Mouse (Mus musculus) hindbrain, embryonic 15.5 days (tissue): ENCODE measurements at regions not wholly inside any gene's neighbourhood (a gene's known extent, or its start where the extent isn't known, plus 50 kb on each side); places are given as distances from the start of the nearest gene placed in this dataset.

Experiments
- ATAC-seq: fragments of 200-750 bp; cut with Nextera tagmentation; 2 replicates; pipeline ENCODE4 v1.8.0; 2017; ENCODE audit warnings: low read depth, moderate number of reproducible peaks, moderate TSS enrichment; ENCODE audit not compliant: low FRiP score
- H3K27ac ChIP-seq: fragments of 300-500 bp; sonication (generic); replicated peaks from 2 replicates; pipeline ENCODE4 v1.5.1; 2015; ENCODE audit warnings: mild to moderate bottlenecking, inconsistent platforms
- H3K27me3 ChIP-seq: fragments of 300-500 bp; sonication (generic); 2 replicates; pipeline ENCODE4 v1.6.1; 2015; ENCODE audit warnings: control low read depth, inconsistent platforms
- H3K36me3 ChIP-seq: fragments of 300-500 bp; sonication (generic); 2 replicates; pipeline ENCODE4 v1.6.1; 2015; ENCODE audit warnings: control low read depth, inconsistent platforms
- H3K4me1 ChIP-seq: fragments of 300-500 bp; sonication (generic); replicated peaks from 2 replicates; pipeline ENCODE4 v1.6.1; 2015; ENCODE audit warnings: control low read depth, inconsistent platforms
- H3K4me2 ChIP-seq: fragments of 300-500 bp; sonication (generic); 2 replicates; pipeline ENCODE4 v1.6.1; 2015; ENCODE audit warnings: moderate library complexity, mild to moderate bottlenecking, inconsistent platforms
- H3K4me3 ChIP-seq: fragments of 300-500 bp; sonication (generic); 2 replicates; pipeline ENCODE4 v1.5.1; 2015; ENCODE audit warnings: mild to moderate bottlenecking, inconsistent platforms
- H3K9ac ChIP-seq: fragments of 300-500 bp; sonication (generic); 2 replicates; pipeline ENCODE4 v1.6.1; 2015; ENCODE audit warnings: inconsistent platforms
- H3K9me3 ChIP-seq: fragments of 300-500 bp; sonication (generic); 2 replicates; pipeline ENCODE4 v1.6.1; 2016; ENCODE audit warnings: control low read depth, inconsistent platforms
- WGBS: fragments of 180-500 bp; shearing (Covaris S2); methylation state at CpG from one replicate; pipeline ENCODE4 v1.1.7; 2015; 5-methylcytosine and 5-hydroxymethylcytosine counted together

GRCm38 (mm10) chr5:53363898-53364297 is 97.0 kb downstream of the Smim20 start:
- ATAC-seq = no peak
- H3K4me2 ChIP-seq = no peak overlapping the region
- WGBS = 69% methylated on average over 8 of the region's 8 CpGs
- H3K4me1 ChIP-seq = no peaks in the 10 kb centered on the region
- H3K4me3 ChIP-seq = no peak overlapping the region
- no peaks in the 10 kb centered on the region for H3K9me3 ChIP-seq
- H3K27me3 ChIP-seq = no peaks in the 10 kb centered on the region
- H3K9ac ChIP-seq = no peak overlapping the region
- H3K36me3 ChIP-seq = no peaks in the 10 kb centered on the region
- H3K27ac ChIP-seq = no peak overlapping the region

- H3K9ac ChIP-seq = no peak overlapping the region
- no peak overlapping the region for H3K4me2 ChIP-seq
- H3K4me1 ChIP-seq = no peaks in the 10 kb centered on the region
- H3K4me3 ChIP-seq = no peak overlapping the region
- no peaks in the 10 kb centered on the region for H3K27me3 ChIP-seq
- no peak for ATAC-seq
- no peaks in the 10 kb centered on the region for H3K9me3 ChIP-seq
- H3K27ac ChIP-seq = no peak overlapping the region
- H3K36me3 ChIP-seq = no peaks in the 10 kb centered on the region
- WGBS = 80% methylated on average over 6 of the region's 6 CpGs
Measured at GRCm38 (mm10) chr5:53366882-53367561, 98.9 kb upstream of the Rbpj start.

- H3K4me1 ChIP-seq = no peaks in the 10 kb centered on the region
- H3K27me3 ChIP-seq = no peaks in the 10 kb centered on the region
- H3K9ac ChIP-seq = no peak overlapping the region
- ATAC-seq = no peak
- H3K36me3 ChIP-seq = no peaks in the 10 kb centered on the region
- no peak overlapping the region for H3K4me3 ChIP-seq
- 93% methylated on average over 7 of the region's 7 CpGs for WGBS
- H3K4me2 ChIP-seq = no peak overlapping the region
- H3K27ac ChIP-seq = no peak overlapping the region
- H3K9me3 ChIP-seq = no peaks in the 10 kb centered on the region
Measured at GRCm38 (mm10) chr5:53370272-53370671, 95.7 kb upstream of the Rbpj start.

- Histone ChIP-seq H3K9ac (no peak overlapping the region), H3K4me3 (no peak overlapping the region), H3K4me2 (no peak overlapping the region), H3K27me3 (no peaks in the 10 kb centered on the region), H3K27ac (no peak overlapping the region), H3K9me3 (no peaks in the 10 kb centered on the region), H3K36me3 (no peaks in the 10 kb centered on the region), H3K4me1 (no peaks in the 10 kb centered on the region)
- ATAC-seq = no peak
- 77% methylated on average over 3 of the region's 3 CpGs for WGBS
Measured at GRCm38 (mm10) chr5:53371638-53372037, 94.3 kb upstream of the Rbpj start.

GRCm38 (mm10) chr5:53373315-53373714 is 92.6 kb upstream of the Rbpj start:
- Histone ChIP-seq H3K9me3 (no peaks in the 10 kb centered on the region), H3K4me3 (no peak overlapping the region), H3K4me2 (no peak overlapping the region), H3K27ac (no peak overlapping the region), H3K9ac (no peak overlapping the region), H3K4me1 (no peaks in the 10 kb centered on the region), H3K27me3 (no peaks in the 10 kb centered on the region), H3K36me3 (no peaks in the 10 kb centered on the region)
- 83% methylated on average over 2 of the region's 2 CpGs for WGBS
- no peak for ATAC-seq

- Histone ChIP-seq H3K27ac (no peak overlapping the region), H3K9me3 (no peaks in the 10 kb centered on the region), H3K27me3 (no peaks in the 10 kb centered on the region), H3K36me3 (no peaks in the 10 kb centered on the region), H3K4me3 (no peak overlapping the region), H3K9ac (no peak overlapping the region), H3K4me1 (0 out of 2 replicates have a peak, but pooled peaks cover 6% of the 10 kb centered on the region), H3K4me2 (no peak overlapping the region)
- no peak for ATAC-seq
- WGBS = 76% methylated on average over 7 of the region's 7 CpGs
Measured at GRCm38 (mm10) chr5:53376856-53377255, 89.1 kb upstream of the Rbpj start.

- no peak for ATAC-seq
- Histone ChIP-seq H3K9ac (no peak overlapping the region), H3K36me3 (no peaks in the 10 kb centered on the region), H3K4me2 (no peak overlapping the region), H3K27me3 (no peaks in the 10 kb centered on the region), H3K4me1 (0 out of 2 replicates have a peak, but pooled peaks cover 6% of the 10 kb centered on the region), H3K9me3 (no peaks in the 10 kb centered on the region), H3K4me3 (no peak overlapping the region), H3K27ac (no peak overlapping the region)
- 90% methylated on average over 2 of the region's 2 CpGs for WGBS
Measured at GRCm38 (mm10) chr5:53377698-53378097, 88.3 kb upstream of the Rbpj start.

- H3K4me2 ChIP-seq = no peak overlapping the region
- H3K4me1 ChIP-seq = 0 out of 2 replicates have a peak, but pooled peaks cover 6% of the 10 kb centered on the region
- H3K4me3 ChIP-seq = no peak overlapping the region
- no peak overlapping the region for H3K9ac ChIP-seq
- ATAC-seq = no peak
- H3K36me3 ChIP-seq = no peaks in the 10 kb centered on the region
- no peak overlapping the region for H3K27ac ChIP-seq
- no peaks in the 10 kb centered on the region for H3K27me3 ChIP-seq
- no peaks in the 10 kb centered on the region for H3K9me3 ChIP-seq
Measured at GRCm38 (mm10) chr5:53378106-53378505, 87.8 kb upstream of the Rbpj start.

- H3K36me3 ChIP-seq = no peaks in the 10 kb centered on the region
- H3K4me1 ChIP-seq = 0 out of 2 replicates have a peak, but pooled peaks cover 6% of the 10 kb centered on the region
- H3K4me3 ChIP-seq = no peak overlapping the region
- H3K9me3 ChIP-seq = no peaks in the 10 kb centered on the region
- no peak overlapping the region for H3K9ac ChIP-seq
- 89% methylated on average over 7 of the region's 7 CpGs for WGBS
- H3K27ac ChIP-seq = no peak overlapping the region
- H3K27me3 ChIP-seq = no peaks in the 10 kb centered on the region
- H3K4me2 ChIP-seq = no peak overlapping the region
- no peak for ATAC-seq
Measured at GRCm38 (mm10) chr5:53378599-53378998, 87.4 kb upstream of the Rbpj start.

- Histone ChIP-seq H3K4me3 (no peak overlapping the region), H3K27ac (no peak overlapping the region), H3K27me3 (no peaks in the 10 kb centered on the region), H3K36me3 (no peaks in the 10 kb centered on the region), H3K9ac (no peak overlapping the region), H3K9me3 (no peaks in the 10 kb centered on the region), H3K4me1 (0 out of 2 replicates have a peak, but pooled peaks cover 6% of the 10 kb centered on the region), H3K4me2 (no peak overlapping the region)
- no peak for ATAC-seq
- 58% methylated on average over 17 of the region's 17 CpGs for WGBS
Measured at GRCm38 (mm10) chr5:53379612-53380011, 86.3 kb upstream of the Rbpj start.

GRCm38 (mm10) chr5:53380203-53380602 is 85.7 kb upstream of the Rbpj start:
- Histone ChIP-seq H3K4me2 (no peak overlapping the region), H3K9me3 (no peaks in the 10 kb centered on the region), H3K27me3 (no peaks in the 10 kb centered on the region), H3K9ac (no peak overlapping the region), H3K4me3 (no peak overlapping the region), H3K4me1 (0 out of 2 replicates have a peak, but pooled peaks cover 6% of the 10 kb centered on the region), H3K27ac (no peak overlapping the region), H3K36me3 (no peaks in the 10 kb centered on the region)
- 32% methylated on average over 3 of the region's 3 CpGs for WGBS
- no peak for ATAC-seq

- no peak overlapping the region for H3K9ac ChIP-seq
- H3K27me3 ChIP-seq = no peaks in the 10 kb centered on the region
- H3K4me2 ChIP-seq = no peak overlapping the region
- no peaks in the 10 kb centered on the region for H3K36me3 ChIP-seq
- H3K27ac ChIP-seq = no peak overlapping the region
- H3K4me1 ChIP-seq = 0 out of 2 replicates have a peak, but pooled peaks cover 6% of the 10 kb centered on the region
- H3K9me3 ChIP-seq = no peaks in the 10 kb centered on the region
- H3K4me3 ChIP-seq = no peak overlapping the region
- WGBS = 80% methylated on average over 13 of the region's 13 CpGs
- ATAC-seq = no peak
Measured at GRCm38 (mm10) chr5:53381492-53382199, 84.3 kb upstream of the Rbpj start.
